Mouse (Mus musculus) spleen, adult 2 months (tissue): Measurements from ENCODE around the gene 4932429P05Rik. TPM values are rescaled to one million over a fixed set of nuclear protein-coding genes. Genes with fewer than 3 reads are reported as not detected.

Experiments
- DNase-seq, 2 experiments: peaks; one replicate each; pipeline versions ENCODE4 v3.0.0 to v3.0.0-alpha.2; 2012 to 2021; ENCODE audit warnings: low spot score in 2 of 2, low read depth in 1 of 2
- H3K27ac ChIP-seq: fragments of 200-500 bp; 2 replicates; pipeline ENCODE4 v1.5.1; 2012; ENCODE audit warnings: low read length, inconsistent platforms; ENCODE audit not compliant: insufficient read depth
- H3K27me3 ChIP-seq: fragments of 200-500 bp; 2 replicates; pipeline ENCODE4 v1.6.1; 2012; ENCODE audit warnings: mild to moderate bottlenecking, moderate library complexity, low read length, inconsistent platforms; ENCODE audit not compliant: control insufficient read depth, insufficient read depth
- H3K36me3 ChIP-seq: fragments of 200-500 bp; 2 replicates; pipeline ENCODE4 v1.6.1; 2012; ENCODE audit warnings: mild to moderate bottlenecking, low read length, inconsistent platforms; ENCODE audit not compliant: control insufficient read depth, insufficient read depth
- H3K4me1 ChIP-seq: fragments of 200-500 bp; 2 replicates; pipeline ENCODE4 v1.6.1; 2011; ENCODE audit warnings: inconsistent platforms; ENCODE audit not compliant: control insufficient read depth, insufficient read depth, insufficient read length
- H3K4me3 ChIP-seq: fragments of 200-500 bp; 2 replicates; pipeline ENCODE4 v1.5.1; 2011; ENCODE audit warnings: mild to moderate bottlenecking, inconsistent platforms; ENCODE audit not compliant: insufficient read depth, insufficient read length; ENCODE audit errors: extremely low read depth
- CTCF ChIP-seq: fragments of 200-500 bp; IDR thresholded peaks from 2 replicates; pipeline ENCODE4 v1.5.1; 2011; ENCODE audit warnings: mild to moderate bottlenecking, inconsistent platforms; ENCODE audit not compliant: insufficient read depth, insufficient read length, insufficient replicate concordance; ENCODE audit errors: extremely low read depth
- POLR2A ChIP-seq: fragments of 200-500 bp; IDR thresholded peaks from 2 replicates; pipeline ENCODE4 v1.6.1; 2011; ENCODE audit warnings: low read depth, low read length, inconsistent platforms
- polyA plus RNA-seq: library from polyadenylated mRNA; depleted of rRNA; stranded (reverse); fragments of >200 nt; gene quantifications from 2 replicates; pipeline ENCODE4 v1.2.3, GENCODE M21; 2012; rRNA removed

Gene 4932429P05Rik
- not detected in 2 replicates for polyA plus RNA-seq

DNA sequence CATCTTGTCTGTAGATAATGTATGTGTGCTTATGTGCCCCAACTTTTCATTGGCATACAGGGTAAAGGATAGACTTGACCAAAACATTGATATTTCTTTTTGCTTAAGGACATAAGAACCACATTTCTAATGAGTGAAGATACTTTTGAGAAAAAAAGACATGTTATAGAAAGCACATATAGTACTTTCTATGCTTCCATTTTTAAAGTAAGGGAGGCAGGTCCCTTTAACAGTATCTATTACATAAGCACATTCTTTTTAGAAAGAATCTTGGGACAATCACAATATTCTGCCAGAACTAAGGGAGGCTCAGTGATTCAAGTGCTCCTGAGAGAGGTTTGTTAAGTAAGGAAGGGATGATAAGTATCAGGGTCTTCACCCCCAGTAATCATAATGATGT is at the start of gene 4932429P05Rik:
Gene 4932429P05Rik (plus strand): TSS at position 301 of the 400 bp plus-strand sequence.
- Histone ChIP-seq H3K27ac (no peak within 1 kb of the TSS), H3K4me3 (no peak within 1 kb of the TSS), H3K4me1 (no peaks in the 10 kb centered on the region), H3K27me3 (no peaks in the 10 kb centered on the region), H3K36me3 (no peaks in the 10 kb centered on the region)
- TF ChIP-seq CTCF (no peak), POLR2A (no peak)
- no peak for DNase-seq

Other genes with a start within 250 kb of the 4932429P05Rik start
- not detected in 2 replicates for gene 4930415L06Rik, start 180.6 kb downstream of the 4932429P05Rik start, polyA plus RNA-seq